Mouse (Mus musculus): ENCODE measurements around the gene Zmym1.
"Not testable (repeated sequence)": the region's sequence is repeated elsewhere in the genome, so short reads cannot be mapped to it uniquely, and the experiment has no call there.

Zmym1 gene

DNA sequence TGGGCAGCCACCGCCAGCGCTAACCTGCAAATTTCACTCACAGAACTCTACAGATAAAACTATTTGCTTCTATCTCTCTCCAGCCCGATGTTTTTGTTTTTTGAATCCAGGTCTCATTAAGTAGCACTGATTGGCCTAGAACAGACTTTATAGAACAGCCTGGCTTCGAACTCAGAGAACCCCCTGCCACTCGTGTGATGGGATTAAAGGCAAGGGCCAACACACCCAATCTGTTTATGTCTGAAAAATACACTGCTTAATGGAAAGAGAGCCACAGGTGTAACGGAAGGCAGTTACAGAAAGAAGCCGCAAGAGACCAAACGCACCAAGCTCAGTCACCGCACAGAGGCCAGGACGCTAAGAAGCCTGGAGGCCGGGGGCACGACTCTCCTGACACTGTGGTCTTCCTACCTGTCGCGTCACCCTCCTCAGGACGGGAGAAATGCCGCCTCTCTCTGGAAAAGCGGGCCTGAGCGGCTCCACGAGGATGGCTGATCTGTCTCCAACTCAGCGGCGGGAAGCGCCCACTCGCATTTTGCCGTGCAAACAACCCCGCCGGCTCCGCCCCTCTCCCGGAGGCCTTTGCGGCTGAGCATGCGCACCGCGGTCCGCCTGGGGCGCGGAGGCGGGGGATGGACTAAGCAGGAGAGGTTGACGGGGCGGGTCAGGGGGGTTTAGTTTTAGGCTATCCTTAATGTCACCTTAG, at the start of gene Zmym1:
TSS of gene Zmym1 (minus strand) at position 568 of the 706 bp plus-strand sequence.
- DNase-seq (ENCODE audit: low spot score in 2 of 2) = peak; percentile 88 to 92

DNA sequence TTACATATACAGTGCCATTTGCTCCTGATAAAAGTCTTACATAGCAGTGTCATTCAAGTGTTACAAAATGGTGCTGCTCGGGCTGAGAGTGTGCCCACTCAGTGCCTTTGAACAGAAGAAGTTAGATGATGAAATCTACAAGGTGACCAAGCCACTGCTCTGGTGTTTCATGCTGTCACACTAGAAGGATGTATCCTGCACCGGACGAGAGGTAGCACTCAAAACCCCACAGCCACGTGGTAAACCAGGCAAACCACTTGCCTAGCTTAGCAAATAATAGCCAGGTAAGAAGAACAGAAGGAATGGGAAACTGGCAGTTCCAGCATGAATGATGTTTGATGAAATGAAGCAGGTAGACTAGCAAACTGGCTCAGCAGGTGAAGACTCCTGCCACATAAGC, 49.6 kb upstream of the Zmym1 start:
- no peak for DNase-seq (ENCODE audit: low spot score in 2 of 2)

GRCm38 (mm10) chr4:127107566-127107965, 46.6 kb upstream of the Zmym1 start:
- no peak for DNase-seq (ENCODE audit: low spot score in 2 of 2)

DNA sequence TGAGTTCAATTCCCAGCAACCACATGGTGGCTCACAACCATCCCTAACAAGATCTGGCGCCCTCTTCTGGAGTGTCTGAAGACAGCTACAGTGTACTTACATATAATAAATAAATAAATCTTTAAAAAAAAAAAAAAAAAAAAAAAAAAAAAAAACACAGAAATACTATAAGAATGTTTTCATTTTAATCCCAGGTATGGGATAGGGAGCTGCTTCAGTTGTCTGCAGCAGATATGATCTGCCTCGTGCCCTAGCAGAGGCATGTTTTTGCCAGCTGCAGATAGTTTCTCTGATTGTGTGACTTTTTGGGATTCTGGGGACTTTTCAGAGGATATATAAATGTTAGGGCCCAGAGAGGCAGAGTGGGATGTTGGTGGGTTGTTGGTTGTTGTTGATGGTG, 38.6 kb upstream of the Zmym1 start:
- not testable (repeated sequence) for DNase-seq (ENCODE audit: low spot score in 2 of 2)

DNA sequence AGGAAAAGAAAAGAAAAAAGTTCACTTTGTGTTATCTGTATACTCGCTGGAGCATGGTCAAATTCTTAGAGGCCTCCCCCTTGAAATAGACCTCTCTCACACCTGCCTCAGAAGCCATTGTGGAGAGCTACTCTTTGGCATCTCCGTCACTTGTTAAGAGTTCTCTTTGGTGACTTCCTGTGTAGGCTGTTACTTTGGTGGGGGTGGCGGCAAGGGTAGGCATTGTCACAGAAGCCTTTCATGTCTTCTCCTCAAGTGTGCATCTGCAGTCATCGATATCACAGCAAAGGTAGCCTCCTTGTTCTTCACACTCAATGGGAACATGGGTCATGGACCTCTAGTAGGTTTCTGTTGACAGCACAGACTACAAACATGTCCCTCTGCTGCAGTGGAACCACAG, 34.1 kb upstream of the Zmym1 start:
- peak; percentile 11 to 25 for DNase-seq (ENCODE audit: low spot score in 2 of 2)

DNA sequence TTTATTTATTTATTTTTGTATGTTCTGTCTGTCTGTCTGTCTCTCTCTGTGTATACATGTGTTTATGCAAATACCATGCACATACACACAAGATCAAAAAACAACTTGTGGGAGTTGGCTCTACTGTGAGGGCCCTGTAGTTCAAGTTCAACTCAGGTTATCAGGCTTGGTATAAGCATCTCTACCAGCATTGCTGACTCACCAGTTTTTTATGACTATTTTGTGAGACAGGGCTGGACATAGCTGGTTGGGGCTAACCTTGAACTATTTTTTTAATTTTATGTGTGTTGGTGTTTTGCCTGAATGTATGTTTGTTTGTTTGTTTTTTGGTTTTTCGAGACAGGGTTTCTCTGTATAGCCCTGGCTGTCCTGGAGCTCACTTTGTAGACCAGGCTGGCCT, 30.2 kb upstream of the Zmym1 start:
- no peak for DNase-seq (ENCODE audit: low spot score in 2 of 2)

- no peak for DNase-seq (ENCODE audit: low spot score in 2 of 2)
Measured at GRCm38 (mm10) chr4:127085761-127086160, 24.8 kb upstream of the Zmym1 start.

GRCm38 (mm10) chr4:127083131-127083530, 22.2 kb upstream of the Zmym1 start:
- DNase-seq (ENCODE audit: low spot score in 2 of 2) = no peak

DNA sequence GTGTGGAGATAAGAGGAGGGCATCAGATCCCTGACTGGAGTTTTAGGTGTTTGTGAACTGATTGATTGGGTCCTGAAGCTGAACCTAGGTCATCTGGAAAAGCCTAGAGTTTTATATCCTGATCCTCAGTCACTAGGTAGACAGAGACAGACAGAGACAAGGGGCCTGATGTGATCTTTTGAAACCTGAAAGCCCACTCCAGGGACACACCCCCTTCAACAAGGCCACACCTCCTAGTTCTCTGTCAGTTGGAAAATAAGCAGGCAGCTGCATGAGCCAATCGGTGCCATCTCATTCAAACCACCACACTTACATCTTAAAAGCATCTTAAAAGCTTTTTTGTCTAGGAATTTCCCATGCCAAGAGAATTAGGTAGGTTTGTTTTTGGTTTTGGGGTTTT, 19.9 kb upstream of the Zmym1 start:
- DNase-seq (ENCODE audit: low spot score in 2 of 2) = no peak

GRCm38 (mm10) chr4:127076875-127077548, 16.1 kb upstream of the Zmym1 start, which contains the start of gene Zmym6:
Gene Zmym6 (plus strand): TSS chr4:127077383.
- peak; percentile 92 for DNase-seq (ENCODE audit: low spot score in 2 of 2)

GRCm38 (mm10) chr4:127074915-127075314, 14.0 kb upstream of the Zmym1 start:
- no peak for DNase-seq (ENCODE audit: low spot score in 2 of 2)

DNA sequence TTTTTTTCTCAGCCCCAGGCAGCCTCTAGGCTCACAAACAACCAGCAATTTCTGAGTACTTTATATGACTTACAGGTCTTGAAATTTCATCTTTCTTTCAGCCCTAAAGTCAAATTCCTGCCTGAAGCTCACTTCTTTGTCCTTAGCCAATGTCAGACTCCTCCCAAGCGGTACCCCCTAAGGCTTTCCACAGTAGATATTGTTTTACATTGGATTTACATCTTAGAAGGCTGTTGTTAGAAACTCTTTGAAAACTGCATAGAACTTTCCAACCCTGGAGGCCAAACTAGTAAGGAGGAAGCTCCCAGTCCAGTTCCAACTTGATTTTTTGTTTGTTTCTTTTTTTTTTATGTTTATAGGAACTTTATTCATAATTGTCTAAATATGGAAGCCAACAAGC, 3.1 kb upstream of the Zmym1 start:
- DNase-seq (ENCODE audit: low spot score in 2 of 2) = no peak

DNA sequence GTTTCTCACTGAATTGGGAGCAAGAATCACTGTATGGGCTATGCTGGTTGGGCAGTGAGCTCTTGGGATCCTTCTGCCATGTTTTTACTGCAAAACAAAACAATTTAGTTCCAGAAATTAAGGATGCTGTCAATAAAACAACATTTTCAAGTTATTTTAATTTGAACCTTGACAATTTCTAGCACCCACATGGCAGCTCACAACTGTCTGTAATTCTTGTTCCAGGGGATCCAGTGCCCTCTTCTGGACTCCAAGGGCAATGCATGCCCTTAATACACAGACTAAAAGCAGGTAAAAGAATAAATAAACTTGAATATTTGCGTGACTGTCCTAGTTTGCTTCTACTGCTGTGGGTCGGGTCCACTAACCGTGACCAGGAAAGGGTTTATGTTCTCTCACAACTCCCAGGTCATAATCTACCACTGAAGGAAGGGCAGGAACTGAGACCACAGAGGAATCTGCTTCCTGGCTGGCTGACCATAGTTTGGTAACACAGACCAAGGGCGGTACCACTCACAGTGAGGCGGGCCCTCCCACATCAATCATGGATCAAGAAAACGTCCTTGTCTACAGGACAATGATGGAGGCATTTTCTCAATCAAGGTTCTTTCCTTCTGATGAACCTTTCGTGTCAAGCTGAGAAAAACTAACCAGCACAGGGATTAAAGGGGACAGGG, 6.3 kb downstream of the Zmym1 start:
- DNase-seq (ENCODE audit: low spot score in 2 of 2) = no peak

- DNase-seq (ENCODE audit: low spot score in 2 of 2) = no peak
Measured at GRCm38 (mm10) chr4:127053071-127053470, 7.9 kb downstream of the Zmym1 start.

DNA sequence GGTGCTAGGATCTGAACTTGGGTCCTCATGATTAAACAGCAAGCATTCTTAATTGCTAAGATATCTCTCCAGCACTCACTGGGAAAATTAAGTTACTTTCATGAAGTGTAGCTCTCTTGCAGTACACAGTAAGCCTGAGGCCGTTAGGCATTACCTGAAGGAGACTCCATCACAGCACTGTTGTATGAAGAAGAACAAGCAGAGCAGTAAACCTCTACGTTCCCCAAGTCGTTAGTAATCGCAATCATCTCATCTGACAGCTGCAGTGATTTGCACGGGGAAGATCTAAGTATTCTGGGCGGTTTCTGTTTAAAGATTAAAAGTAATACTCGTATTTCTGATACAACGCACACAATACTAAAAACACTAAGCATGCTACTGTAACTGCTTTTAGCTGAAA, 9.8 kb downstream of the Zmym1 start:
- DNase-seq (ENCODE audit: low spot score in 2 of 2) = no peak

- DNase-seq (ENCODE audit: low spot score in 2 of 2) = no peak
Measured at GRCm38 (mm10) chr4:127043540-127043939, 17.4 kb downstream of the Zmym1 start.

DNA sequence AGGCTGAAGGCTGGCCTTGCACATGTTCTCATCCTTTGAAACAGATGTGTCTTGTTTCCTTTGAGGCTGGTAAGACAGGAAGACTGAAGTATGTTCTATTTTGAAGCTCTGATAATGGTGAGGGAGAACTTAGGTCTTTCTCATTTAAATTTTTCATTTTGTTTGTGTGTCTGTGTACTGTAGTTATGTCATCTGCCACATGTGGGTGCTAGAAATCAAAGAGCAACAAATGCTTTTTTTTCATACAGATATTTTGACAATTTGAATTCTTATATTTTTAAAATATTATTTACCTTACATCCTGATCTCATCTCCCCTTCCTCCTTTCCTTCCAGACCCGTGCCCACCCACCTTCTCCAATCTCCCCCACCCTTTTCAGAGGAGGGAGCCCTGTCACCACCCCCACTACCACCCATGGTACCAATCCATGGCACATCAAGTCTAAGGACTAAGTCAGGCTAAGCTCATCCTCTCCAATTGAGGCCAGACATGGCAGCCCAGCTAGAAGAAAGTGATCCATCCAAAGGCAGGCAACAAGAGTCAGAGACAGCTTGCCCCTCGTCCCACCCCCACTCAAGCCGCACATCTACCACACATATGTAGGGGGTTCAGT, 21.0 kb downstream of the Zmym1 start:
- no peak for DNase-seq (ENCODE audit: low spot score in 2 of 2)

GRCm38 (mm10) chr4:127038828-127039349, 22.1 kb downstream of the Zmym1 start:
- DNase-seq (ENCODE audit: low spot score in 2 of 2) = no peak

- no peak for DNase-seq (ENCODE audit: low spot score in 2 of 2)
Measured at GRCm38 (mm10) chr4:127037908-127038827, 22.8 kb downstream of the Zmym1 start.

DNA sequence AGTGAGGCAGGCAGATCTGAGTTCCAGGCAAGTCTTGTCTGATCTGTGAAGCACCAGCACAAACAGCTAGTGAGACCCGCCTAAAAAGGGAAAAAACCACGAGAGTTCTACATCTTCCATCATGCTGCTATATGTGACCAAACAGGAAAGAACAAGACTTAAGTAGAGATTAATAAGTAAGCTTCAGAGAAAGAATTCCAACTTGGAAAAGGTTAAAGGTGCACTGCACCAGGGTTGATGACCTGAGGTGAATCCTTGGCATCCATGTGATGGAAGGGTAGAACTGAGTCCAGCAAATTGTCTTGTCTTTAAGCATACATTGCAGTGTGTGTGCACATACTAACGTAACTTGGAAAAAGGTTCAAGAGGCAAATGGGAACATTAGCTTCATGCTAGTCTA, 23.8 kb downstream of the Zmym1 start:
- no peak for DNase-seq (ENCODE audit: low spot score in 2 of 2)
